Mouse (Mus musculus): Measurements from ENCODE around the gene Bod1l. TPM values are rescaled to one million over a fixed set of nuclear protein-coding genes. Genes with fewer than 3 reads are reported as not detected.

Gene Bod1l
- total RNA-seq, 2 experiments from 2014 or later = 12.6 to 13.6 TPM

DNA sequence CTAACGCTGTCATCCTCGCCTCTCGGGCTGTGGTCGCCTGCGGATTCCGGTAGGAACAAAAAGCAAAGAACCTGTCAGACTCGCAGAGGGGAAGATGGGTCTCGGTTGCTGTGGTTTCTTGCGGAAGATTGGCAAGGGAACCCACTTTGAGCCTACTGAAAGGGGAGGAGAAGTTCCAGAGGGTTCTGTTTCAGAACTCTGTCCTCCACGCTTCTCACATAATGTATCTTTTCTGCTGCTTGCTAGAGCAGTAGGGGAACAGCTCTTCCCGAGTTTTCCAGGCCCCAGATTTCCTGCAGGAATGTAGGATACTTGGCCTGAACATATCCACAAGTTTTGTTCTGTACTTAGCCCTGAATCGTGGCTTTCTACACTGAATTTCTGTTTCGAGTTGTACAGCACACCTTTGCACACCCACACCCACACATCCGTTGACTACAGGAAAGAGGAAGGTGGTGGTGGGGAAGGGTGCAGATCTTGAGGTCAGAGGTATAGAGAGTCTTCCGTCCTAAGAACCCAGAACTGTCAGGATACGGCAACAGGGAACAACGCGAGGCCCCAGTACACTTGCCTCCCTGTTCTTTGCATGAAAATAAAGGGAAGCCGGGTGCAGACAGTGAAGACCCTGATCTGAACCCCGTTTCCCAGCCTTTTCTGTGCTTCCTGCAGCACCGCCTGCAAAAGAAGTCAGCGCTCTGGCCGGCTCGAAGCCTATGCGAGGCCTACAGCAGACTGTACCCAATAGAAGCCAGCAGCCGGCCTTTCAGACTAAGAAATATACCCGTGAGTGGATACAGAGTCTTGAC is 81.8 kb downstream of the Bod1l start:
- no peak for DNase-seq
- intact Hi-C loops (cut with DNase I; ENCODE audit: low total_unique reads) = no loop called here

DNA sequence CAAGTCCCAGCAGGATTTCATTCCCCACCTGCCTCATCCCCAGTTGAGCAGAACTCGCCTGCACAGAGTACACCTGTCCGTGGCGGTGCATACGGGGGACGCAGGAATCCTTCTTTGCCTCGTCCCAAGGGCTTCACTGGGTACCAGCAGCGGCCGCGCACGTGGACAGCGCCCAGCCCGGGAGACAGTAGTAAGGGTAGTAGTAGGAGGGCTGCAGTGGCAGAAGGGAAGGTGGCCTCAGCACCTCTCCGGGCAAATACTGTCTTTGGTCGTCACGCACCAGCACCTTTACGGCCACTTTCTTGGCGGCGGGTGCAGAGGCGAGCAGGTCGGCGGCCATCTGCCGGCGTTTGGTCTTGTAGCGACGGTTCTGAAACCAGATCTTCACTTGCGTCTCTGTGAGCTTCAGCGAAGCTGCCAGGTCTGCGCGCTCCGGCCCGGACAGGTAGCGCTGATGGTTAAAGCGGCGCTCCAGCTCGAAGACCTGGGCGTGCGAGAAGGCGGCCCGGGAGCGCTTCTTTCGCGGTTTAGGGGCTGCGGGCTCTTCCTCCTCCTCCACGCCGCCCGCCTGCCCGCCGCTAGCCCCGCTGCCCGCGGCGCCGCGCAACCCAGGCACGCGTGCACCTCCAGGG is 82.5 kb downstream of the Bod1l start:
- no peak for DNase-seq
- intact Hi-C loops (cut with DNase I; ENCODE audit: low total_unique reads) = no loop called here

DNA sequence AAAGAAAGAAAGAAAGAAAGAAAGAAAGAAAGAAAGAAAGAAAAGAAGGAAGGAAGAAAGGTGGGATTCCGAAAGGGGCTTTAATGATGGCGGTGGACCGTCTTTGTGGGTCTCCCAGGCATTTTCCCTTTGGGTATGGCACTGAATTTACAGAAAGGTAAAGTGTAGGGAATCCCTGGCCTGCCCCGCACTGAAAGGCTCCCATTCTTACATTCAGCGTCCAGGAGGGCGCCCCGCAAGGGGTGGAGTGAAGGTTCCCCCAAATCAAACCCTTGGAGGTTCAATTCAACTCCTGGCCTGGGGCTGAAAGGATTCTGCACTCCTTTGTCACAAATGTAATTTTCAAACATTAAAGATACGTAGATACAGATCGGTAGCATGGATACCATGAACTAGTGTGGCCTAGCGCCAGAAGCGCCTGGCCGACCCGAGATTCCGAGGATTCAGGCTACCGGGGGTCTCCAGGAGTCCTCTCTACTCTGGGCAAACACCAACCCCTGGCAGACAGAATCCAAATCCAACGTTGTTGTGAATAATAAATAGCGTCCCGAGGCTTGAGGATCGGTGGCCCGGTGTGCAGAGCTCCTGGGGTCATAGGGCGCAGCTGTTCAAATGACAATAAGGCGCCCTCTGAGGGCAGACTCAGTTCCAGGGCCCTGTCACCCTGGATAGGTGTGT is 83.1 kb downstream of the Bod1l start:
- DNase-seq = no peak
- intact Hi-C loops (cut with DNase I; ENCODE audit: low total_unique reads) = no loop called here

DNA sequence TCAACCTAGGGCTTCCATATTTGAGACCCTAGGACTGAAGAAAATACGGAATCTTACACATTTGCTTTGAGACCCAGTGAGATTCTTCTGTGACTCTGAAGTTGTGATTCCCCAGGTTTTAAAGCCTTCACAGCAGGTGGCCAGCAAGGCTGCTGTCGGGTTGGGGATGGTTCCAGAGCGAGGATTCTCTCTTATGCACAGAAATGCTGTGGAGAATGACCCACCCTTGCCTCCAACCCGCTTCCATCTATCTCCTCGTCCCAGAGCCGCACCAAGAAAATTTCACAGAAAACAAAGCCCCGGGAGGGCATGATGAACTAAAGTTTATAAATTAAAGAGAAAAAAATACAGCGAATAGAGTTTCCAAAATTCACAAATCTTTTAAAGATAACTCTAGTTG is 84.0 kb downstream of the Bod1l start:
- no peak for DNase-seq
- intact Hi-C loops (cut with DNase I; ENCODE audit: low total_unique reads) = no loop called here

DNA sequence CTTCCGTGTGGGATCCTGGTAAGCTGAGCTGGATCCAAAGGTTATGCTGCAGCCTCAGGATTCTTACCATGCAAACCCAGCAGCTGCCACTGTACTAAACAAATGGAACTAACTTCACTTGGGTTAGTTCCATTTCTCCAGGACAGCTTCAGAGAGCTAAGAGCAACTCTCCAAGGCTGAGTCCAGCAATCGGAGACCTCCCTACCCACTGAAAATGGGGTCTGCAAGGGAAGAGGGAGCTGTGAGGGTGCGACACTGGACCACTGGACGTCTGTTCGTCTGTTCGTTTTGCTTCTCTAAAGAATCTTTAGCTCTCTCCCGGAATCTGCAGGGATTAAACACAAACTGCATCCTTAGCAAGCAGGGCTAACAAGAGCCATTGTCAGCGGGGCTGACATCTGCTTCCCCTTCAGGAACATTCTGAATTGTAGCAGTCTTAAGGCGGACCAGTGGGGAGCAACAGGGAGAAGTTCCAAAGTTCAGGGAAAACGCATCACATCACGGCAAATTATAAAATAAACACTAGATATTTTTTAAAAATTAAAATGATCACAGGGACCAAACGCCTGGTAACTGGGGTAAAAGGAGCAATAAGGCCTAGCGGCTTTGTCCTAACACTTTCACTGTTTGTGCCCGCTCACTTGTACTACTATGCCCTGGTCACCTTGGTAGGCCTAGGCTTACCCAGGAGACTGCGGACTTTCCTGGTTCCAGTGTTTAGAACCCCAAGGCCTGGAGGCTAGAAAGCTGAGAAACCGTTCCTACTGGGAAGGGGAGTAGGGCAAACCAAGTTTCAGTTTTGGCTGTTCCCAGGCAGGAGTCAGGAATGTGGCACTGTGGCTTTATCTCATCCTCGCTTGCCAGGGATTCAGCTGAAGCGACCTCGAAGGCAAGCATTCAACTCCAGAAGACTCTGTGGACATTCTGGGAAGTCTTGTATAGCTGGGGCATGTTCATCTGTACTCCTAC is 85.2 kb downstream of the Bod1l start:
- intact Hi-C loops (cut with DNase I; ENCODE audit: low total_unique reads) = no loop called here
- DNase-seq = no peak

DNA sequence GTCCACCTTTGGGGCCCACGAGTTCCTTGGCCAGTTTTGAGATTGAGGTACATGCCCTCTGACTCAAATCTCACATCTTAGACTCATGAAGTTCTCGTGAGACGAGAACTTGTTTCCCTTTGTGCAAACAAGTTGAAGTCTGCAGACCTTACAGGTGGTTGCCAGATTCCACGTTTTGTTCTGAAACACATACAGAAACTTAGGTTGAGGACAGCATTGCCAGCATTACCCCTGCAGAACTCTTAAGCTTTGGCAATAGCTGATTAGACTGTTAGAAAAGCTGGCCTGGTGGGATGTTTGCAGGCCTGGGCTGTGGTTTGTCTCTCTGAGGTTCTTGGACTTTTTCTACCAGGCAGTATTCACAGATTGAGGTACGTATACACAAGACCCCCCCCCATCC is 86.8 kb downstream of the Bod1l start:
- DNase-seq = no peak
- intact Hi-C loops (cut with DNase I; ENCODE audit: low total_unique reads) = no loop called here

DNA sequence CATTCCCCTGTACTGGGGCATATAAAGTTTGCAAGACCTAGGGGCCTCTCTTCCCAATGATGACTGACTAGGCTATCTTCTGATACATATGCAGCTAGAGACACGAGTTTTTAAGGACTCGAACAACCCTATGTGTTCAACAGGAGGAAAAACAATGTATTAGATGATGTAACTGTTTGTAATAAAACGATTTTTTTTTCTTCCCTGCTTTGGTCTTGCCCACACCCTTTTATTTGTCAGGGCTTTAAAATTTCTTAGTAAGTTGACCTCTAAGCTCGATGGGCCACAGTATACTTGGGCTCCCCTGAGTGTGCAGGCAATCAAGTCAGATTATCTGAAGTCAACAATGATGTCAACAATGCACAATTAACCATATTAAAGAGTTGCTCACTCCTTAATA is 87.7 kb downstream of the Bod1l start:
- DNase-seq = no peak
- intact Hi-C loops (cut with DNase I; ENCODE audit: low total_unique reads) = no loop called here

DNA sequence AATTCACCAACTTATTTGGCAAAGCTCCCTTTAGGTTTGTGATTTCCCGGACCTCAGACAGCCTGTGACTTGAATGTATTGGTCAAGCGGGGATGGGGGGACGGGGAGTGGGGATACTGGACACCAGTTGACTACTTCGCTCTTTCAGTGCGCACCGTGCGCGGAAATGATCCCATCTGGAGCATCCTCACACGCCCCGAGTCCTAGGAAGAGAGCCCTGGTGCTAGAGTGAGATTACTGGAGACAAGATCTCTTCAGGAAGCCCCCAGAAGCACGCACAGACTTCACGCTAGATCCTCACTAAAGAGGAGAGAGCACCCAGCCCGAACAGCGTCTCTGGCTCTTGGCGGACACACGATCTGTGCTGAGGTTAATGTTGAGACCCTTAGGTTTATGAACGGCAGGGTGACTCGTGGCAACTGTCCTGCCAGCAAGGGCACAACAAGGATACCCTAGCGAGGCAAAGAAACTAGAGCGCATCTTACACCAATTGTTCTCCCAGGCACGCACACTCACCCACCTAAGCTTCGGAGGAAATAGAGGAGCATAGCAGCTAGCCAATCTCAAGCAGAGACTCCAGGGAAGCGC is 88.6 kb downstream of the Bod1l start:
- DNase-seq = no peak
- intact Hi-C loops (cut with DNase I; ENCODE audit: low total_unique reads) = no loop called here

DNA sequence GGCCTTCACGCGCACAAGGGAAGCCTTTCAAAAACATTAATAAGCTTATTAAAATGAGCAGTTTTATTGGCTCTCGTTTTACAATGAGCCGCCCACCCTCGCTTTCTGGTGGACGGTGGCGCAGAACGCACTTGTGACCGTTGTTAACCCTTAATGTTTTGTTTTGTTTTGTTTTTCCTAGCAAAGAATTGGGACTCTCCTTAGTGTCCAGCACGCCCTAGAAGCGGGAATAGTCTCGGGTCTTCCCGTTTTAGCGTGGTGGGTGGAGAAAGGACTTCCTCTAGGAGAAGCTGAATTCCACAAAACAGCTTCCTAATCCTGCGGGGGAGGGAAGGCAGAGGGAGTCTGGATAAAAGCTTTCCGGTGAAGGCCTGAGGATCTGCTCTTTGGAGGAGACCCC is 89.3 kb downstream of the Bod1l start:
- intact Hi-C loops (cut with DNase I; ENCODE audit: low total_unique reads) = no loop called here
- DNase-seq = no peak

DNA sequence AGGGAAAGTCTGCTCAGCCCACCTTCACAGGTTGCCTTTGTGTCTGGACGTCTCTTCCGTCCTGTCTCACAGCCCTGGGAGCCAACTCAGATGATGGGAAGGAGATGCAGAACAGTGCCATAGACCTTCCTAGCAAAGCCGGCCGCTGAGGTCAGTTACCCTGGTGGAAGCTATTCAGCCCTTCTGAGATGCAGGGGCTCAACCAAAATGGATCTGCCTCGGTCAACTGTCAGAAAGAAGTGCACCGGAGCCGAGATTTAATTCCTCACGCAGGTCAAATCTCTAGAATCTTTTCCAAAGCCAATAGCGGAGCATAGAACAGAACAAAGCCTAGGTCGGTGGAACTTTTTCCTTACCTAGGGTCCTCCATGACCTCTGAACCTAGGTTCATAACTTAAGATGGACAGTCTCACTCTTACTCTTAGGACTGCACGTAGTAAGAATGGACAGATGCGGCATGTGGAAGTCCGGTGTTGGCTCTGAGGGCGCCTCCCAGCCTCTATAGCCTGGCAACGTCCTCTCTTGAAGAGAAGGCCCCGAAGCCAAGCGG is 89.8 kb downstream of the Bod1l start:
- intact Hi-C loops (cut with DNase I; ENCODE audit: low total_unique reads) = no loop called here

DNA sequence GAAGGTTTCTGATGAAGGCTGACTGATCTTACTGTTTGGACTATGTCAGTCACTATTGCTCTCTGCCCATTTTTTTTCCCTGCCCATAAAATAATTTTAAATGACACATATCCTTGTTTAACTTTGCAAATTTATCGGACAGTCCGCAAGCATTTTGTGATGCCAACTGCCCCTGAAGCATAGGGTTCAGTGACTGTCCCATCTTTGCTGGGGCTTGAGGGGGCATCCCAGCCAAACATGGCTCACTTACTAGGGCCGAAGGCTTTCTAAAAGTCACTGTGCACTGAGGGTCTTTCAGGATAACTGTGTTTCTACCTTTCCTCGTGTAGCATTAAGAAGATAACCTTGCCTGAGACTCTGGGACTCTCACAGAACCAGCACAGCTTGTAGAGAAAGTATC is 91.4 kb downstream of the Bod1l start:
- DNase-seq = no peak
- intact Hi-C loops (cut with DNase I; ENCODE audit: low total_unique reads) = no loop called here

More for the DNA sequence above, 89.8 kb downstream of the Bod1l start:
- no peak for DNase-seq

DNA sequence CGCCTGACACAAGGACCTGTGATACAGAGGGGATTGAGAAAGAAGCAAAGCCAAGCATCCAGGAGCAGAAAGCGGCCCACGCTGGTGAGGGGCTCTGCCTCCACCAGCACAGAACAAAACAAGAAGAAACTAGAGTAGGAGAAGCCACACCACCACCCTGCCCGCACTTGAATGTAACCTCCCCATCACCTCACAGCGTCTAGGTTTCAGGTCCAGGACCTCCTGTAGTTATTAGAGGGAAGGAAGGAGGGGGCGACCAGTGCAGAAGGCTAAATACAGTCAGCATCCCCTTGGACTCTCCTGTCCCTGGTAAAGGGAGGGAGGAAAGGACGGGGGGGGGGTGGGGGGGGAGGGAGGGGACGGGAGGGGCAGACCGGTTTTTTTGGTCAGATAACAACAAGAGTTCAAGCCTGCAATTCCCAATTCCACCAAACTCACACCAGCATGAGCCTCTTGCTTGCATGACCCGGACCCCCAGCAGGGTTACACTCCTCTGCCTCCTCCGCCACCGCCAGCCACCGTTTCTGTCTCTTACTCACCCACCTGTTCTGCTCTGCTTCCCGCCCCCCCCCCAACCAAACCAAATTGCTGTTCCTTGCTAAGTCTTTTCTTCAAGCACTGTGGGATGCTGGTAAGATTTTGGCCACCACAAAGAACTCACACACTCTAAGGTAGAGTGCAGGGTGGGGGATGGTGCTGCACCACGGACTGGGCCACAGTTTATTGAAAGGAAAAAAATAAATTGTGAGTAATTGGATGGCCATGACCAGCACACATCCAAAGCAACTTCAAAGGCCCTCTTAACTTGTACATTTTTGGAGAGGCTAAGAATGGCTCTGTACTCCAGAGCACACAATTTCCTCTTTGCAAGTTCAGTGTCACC is 99.0 kb downstream of the Bod1l start:
- no peak for DNase-seq
- intact Hi-C loops (cut with DNase I; ENCODE audit: low total_unique reads) = no loop called here

DNA sequence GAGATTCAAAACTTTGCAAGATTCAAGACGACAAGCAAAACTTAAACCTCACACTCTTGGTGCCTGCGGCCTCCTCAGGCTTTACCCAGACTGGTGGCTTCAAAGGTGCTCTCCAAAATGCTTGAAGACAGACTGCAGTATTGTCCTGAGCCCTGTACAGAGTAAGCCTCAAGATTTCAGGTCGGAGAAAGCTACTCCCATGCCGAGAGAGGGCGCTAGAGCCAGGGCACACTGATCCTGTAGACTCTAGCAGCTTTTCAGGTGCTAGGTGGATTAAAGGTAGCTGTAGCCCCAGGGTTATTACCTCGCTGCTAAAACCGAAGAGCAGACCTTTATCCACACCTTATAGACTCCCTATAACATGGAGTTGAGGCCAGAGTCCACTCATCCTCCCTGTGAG is 99.9 kb downstream of the Bod1l start:
- no peak for DNase-seq
- intact Hi-C loops (cut with DNase I; ENCODE audit: low total_unique reads) = no loop called here

DNA sequence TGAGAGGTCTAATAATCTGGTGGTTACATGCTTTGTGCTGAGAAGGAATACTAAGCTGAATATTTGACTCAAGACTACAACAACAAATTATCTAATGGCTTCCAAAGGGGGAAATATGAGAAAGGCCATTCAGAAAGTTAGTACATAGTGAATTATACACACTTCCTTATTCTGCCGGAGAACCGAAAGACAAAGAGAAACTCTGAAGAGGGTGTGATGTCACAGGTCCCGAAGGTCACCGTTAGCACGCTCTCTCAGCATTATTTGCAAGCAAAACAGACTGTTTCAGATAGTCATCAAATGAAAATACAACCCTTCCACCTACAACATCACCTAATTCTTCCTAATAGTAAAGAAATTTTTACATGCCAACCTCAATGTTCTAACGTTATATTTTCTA is 105.3 kb downstream of the Bod1l start:
- intact Hi-C loops (cut with DNase I; ENCODE audit: low total_unique reads) = no loop called here
- DNase-seq = no peak
